Mouse (Mus musculus) forebrain, embryonic 13.5 days (tissue): ENCODE measurements around the gene Rnf114. TPM values are rescaled to one million over a fixed set of nuclear protein-coding genes. Genes with fewer than 3 reads are reported as not detected.

Source experiments
- ATAC-seq: fragments of 200-750 bp; cut with Nextera tagmentation; 2 replicates; pipeline ENCODE4 v1.8.0; 2017
- H3K27ac ChIP-seq: fragments of 300-500 bp; sonication (generic); 2 replicates; pipeline ENCODE4 v1.5.1; 2015; ENCODE audit warnings: inconsistent platforms, mild to moderate bottlenecking, moderate library complexity
- H3K27me3 ChIP-seq: fragments of 300-500 bp; sonication (generic); 2 replicates; pipeline ENCODE4 v1.6.1; 2015; ENCODE audit warnings: mild to moderate bottlenecking, inconsistent platforms
- H3K36me3 ChIP-seq: fragments of 300-500 bp; sonication (generic); 2 replicates; pipeline ENCODE4 v1.6.1; 2015; ENCODE audit warnings: mild to moderate bottlenecking, inconsistent platforms; ENCODE audit not compliant: poor library complexity, severe bottlenecking
- H3K4me1 ChIP-seq: fragments of 300-500 bp; sonication (generic); 2 replicates; pipeline ENCODE4 v1.6.1; 2015; ENCODE audit warnings: inconsistent platforms
- H3K4me2 ChIP-seq: fragments of 300-500 bp; sonication (generic); 2 replicates; pipeline ENCODE4 v1.6.1; 2015; ENCODE audit warnings: inconsistent platforms, mild to moderate bottlenecking, moderate library complexity
- H3K4me3 ChIP-seq: fragments of 300-500 bp; sonication (generic); 2 replicates; pipeline ENCODE4 v1.5.1; 2015; ENCODE audit warnings: mild to moderate bottlenecking, inconsistent platforms
- H3K9ac ChIP-seq: fragments of 300-500 bp; sonication (generic); 2 replicates; pipeline ENCODE4 v1.6.1; 2015; ENCODE audit warnings: mild to moderate bottlenecking, inconsistent platforms
- H3K9me3 ChIP-seq: fragments of 300-500 bp; sonication (generic); replicated peaks from 2 replicates; pipeline ENCODE4 v1.6.1; 2016; ENCODE audit warnings: inconsistent platforms
- WGBS: fragments of 180-500 bp; shearing (Covaris S2); methylation state at CpG from one replicate; pipeline ENCODE4 v1.1.7; 2015; 5-methylcytosine and 5-hydroxymethylcytosine counted together
- polyA plus RNA-seq: library from polyadenylated mRNA; unstranded; fragments of >200 nt; fragmentation: Nextera tagmentation; extraction: Ambion mirVana; gene quantifications from 2 replicates; pipeline ENCODE4 v1.2.1, GENCODE M21; 2015

Gene Rnf114
- polyA plus RNA-seq, 1 experiment from 2014 or later, result 134 TPM

- H3K9me3 ChIP-seq, result no peaks in the 10 kb centered on the region
- no peak overlapping the region for H3K4me2 ChIP-seq
- WGBS, result 51% methylated on average over 10 of the region's 10 CpGs
- no peaks in the 10 kb centered on the region for H3K36me3 ChIP-seq
- H3K9ac ChIP-seq, result no peak overlapping the region
- H3K4me3 ChIP-seq, result no peak overlapping the region
- no peak for ATAC-seq
- peaks cover 36% of the 10 kb centered on the region for H3K4me1 ChIP-seq
- H3K27ac ChIP-seq, result no peak overlapping the region
- peaks cover 64% of the 10 kb centered on the region for H3K27me3 ChIP-seq
These were observed 44.0 kb downstream of the Rnf114 start for GRCm38 (mm10) chr2:167536320-167536945.

- no peaks in the 10 kb centered on the region for H3K9me3 ChIP-seq
- no peaks in the 10 kb centered on the region for H3K36me3 ChIP-seq
- peaks cover 68% of the 10 kb centered on the region for H3K27me3 ChIP-seq
- WGBS, result 2% methylated on average over 58 of the region's 58 CpGs
- H3K9ac ChIP-seq, result peak within 1 kb of the TSS; percentile 60
- H3K4me2 ChIP-seq, result peak within 1 kb of the TSS; percentile 83
- H3K4me1 ChIP-seq, result peaks cover 36% of the 10 kb centered on the region
- H3K4me3 ChIP-seq, result peak within 1 kb of the TSS; percentile 45
- no peak within 1 kb of the TSS for H3K27ac ChIP-seq
- ATAC-seq, result peak; percentile 98
These were observed 45.2 kb downstream of the Rnf114 start, which contains the start of gene Snai1 for GRCm38 (mm10) chr2:167537476-167538297. Gene Snai1, plus strand, starts transcription at chr2:167538195.

GRCm38 (mm10) chr2:167538671-167539306 lies 46.3 kb downstream of the Rnf114 start:
- H3K36me3 ChIP-seq, result no peaks in the 10 kb centered on the region
- peak overlapping the region; percentile 83 for H3K4me2 ChIP-seq
- 37% methylated on average over 34 of the region's 34 CpGs for WGBS
- H3K9me3 ChIP-seq, result no peaks in the 10 kb centered on the region
- H3K4me1 ChIP-seq, result peaks cover 42% of the 10 kb centered on the region
- H3K9ac ChIP-seq, result peak overlapping the region; percentile 60; the same call in 1 of the 2 replicates
- H3K27ac ChIP-seq, result no peak overlapping the region
- H3K4me3 ChIP-seq, result peak overlapping the region; percentile 45
- ATAC-seq, result no peak
- H3K27me3 ChIP-seq, result peaks cover 68% of the 10 kb centered on the region

GRCm38 (mm10) chr2:167539536-167540476 lies 47.4 kb downstream of the Rnf114 start:
- 18% methylated on average over 14 of the region's 14 CpGs for WGBS
- Histone ChIP-seq H3K4me3 (no peak overlapping the region), H3K4me2 (peak overlapping the region; percentile 83), H3K4me1 (peaks cover 47% of the 10 kb centered on the region), H3K27ac (no peak overlapping the region), H3K9ac (no peak overlapping the region), H3K9me3 (no peaks in the 10 kb centered on the region), H3K27me3 (peaks cover 64% of the 10 kb centered on the region), H3K36me3 (no peaks in the 10 kb centered on the region)
- ATAC-seq, result no peak

GRCm38 (mm10) chr2:167540477-167541110 lies 48.1 kb downstream of the Rnf114 start:
- Histone ChIP-seq H3K27ac (no peak overlapping the region), H3K4me2 (peak overlapping the region; percentile 28)

GRCm38 (mm10) chr2:167541324-167541723 lies 48.9 kb downstream of the Rnf114 start:
- 0 out of 2 replicates have a peak overlapping the region, but pooled peaks have one; percentile 3 for H3K4me2 ChIP-seq
- no peak overlapping the region for H3K4me3 ChIP-seq
- no peak for ATAC-seq

More at GRCm38 (mm10) chr2:167540477-167541110, 48.1 kb downstream of the Rnf114 start:
- Histone ChIP-seq H3K9me3 (no peaks in the 10 kb centered on the region), H3K27me3 (peaks cover 59% of the 10 kb centered on the region), H3K4me3 (no peak overlapping the region), H3K36me3 (no peaks in the 10 kb centered on the region), H3K4me1 (peaks cover 47% of the 10 kb centered on the region), H3K9ac (0 out of 2 replicates have a peak overlapping the region, but pooled peaks have one; percentile 23)
- 10% methylated on average over 12 of the region's 12 CpGs for WGBS
- no peak for ATAC-seq

GRCm38 (mm10) chr2:167541761-167542160 lies 49.3 kb downstream of the Rnf114 start:
- H3K4me2 ChIP-seq, result no peak overlapping the region
- ATAC-seq, result no peak
- 70% methylated on average over 12 of the region's 12 CpGs for WGBS

More at GRCm38 (mm10) chr2:167541324-167541723, 48.9 kb downstream of the Rnf114 start:
- Histone ChIP-seq H3K27me3 (peaks cover 53% of the 10 kb centered on the region), H3K36me3 (no peaks in the 10 kb centered on the region), H3K9ac (peak overlapping the region; percentile 23; the same call in 1 of the 2 replicates), H3K4me1 (peaks cover 47% of the 10 kb centered on the region), H3K27ac (no peak overlapping the region), H3K9me3 (no peaks in the 10 kb centered on the region)
- 11% methylated on average over 6 of the region's 6 CpGs for WGBS

GRCm38 (mm10) chr2:167542361-167542760 lies 49.9 kb downstream of the Rnf114 start:
- Histone ChIP-seq H3K4me1 (peaks cover 43% of the 10 kb centered on the region), H3K27me3 (peaks cover 43% of the 10 kb centered on the region), H3K4me3 (no peak overlapping the region), H3K27ac (no peak overlapping the region), H3K36me3 (no peaks in the 10 kb centered on the region), H3K9me3 (no peaks in the 10 kb centered on the region), H3K4me2 (no peak overlapping the region), H3K9ac (no peak overlapping the region)
- WGBS, result 78% methylated on average over 4 of the region's 4 CpGs
- ATAC-seq, result no peak

More at GRCm38 (mm10) chr2:167541761-167542160, 49.3 kb downstream of the Rnf114 start:
- Histone ChIP-seq H3K9me3 (no peaks in the 10 kb centered on the region), H3K36me3 (no peaks in the 10 kb centered on the region), H3K27ac (no peak overlapping the region), H3K27me3 (peaks cover 49% of the 10 kb centered on the region), H3K4me3 (no peak overlapping the region), H3K9ac (no peak overlapping the region), H3K4me1 (peaks cover 47% of the 10 kb centered on the region)

- no peaks in the 10 kb centered on the region for H3K9me3 ChIP-seq
- peak overlapping the region; percentile 25; the same call in 1 of the 2 replicates for H3K27ac ChIP-seq
- H3K4me1 ChIP-seq, result peaks cover 33% of the 10 kb centered on the region
- no peak overlapping the region for H3K4me2 ChIP-seq
- no peak overlapping the region for H3K4me3 ChIP-seq
- no peak overlapping the region for H3K9ac ChIP-seq
- H3K27me3 ChIP-seq, result peaks cover 34% of the 10 kb centered on the region
- no peak for ATAC-seq
- no peaks in the 10 kb centered on the region for H3K36me3 ChIP-seq
- 32% methylated on average over 16 of the region's 16 CpGs for WGBS
These were observed 50.9 kb downstream of the Rnf114 start for GRCm38 (mm10) chr2:167543121-167544003.

- no peak for ATAC-seq
- WGBS, result 19% methylated on average over 4 of the region's 4 CpGs
- Histone ChIP-seq H3K36me3 (no peaks in the 10 kb centered on the region), H3K4me3 (no peak overlapping the region), H3K9me3 (no peaks in the 10 kb centered on the region), H3K27me3 (peaks cover 28% of the 10 kb centered on the region), H3K4me1 (peaks cover 28% of the 10 kb centered on the region), H3K9ac (no peak overlapping the region), H3K27ac (peak overlapping the region; percentile 25; the same call in 1 of the 2 replicates), H3K4me2 (no peak overlapping the region)
These were observed 51.5 kb downstream of the Rnf114 start for GRCm38 (mm10) chr2:167544004-167544356.
